Mouse (Mus musculus): Measurements from ENCODE around the gene Mmd2. TPM values are rescaled to one million over a fixed set of nuclear protein-coding genes. Genes with fewer than 3 reads are reported as not detected.

Mmd2 gene
- polyA plus RNA-seq, 1 experiment from 2014 or later: 59.2 TPM

DNA sequence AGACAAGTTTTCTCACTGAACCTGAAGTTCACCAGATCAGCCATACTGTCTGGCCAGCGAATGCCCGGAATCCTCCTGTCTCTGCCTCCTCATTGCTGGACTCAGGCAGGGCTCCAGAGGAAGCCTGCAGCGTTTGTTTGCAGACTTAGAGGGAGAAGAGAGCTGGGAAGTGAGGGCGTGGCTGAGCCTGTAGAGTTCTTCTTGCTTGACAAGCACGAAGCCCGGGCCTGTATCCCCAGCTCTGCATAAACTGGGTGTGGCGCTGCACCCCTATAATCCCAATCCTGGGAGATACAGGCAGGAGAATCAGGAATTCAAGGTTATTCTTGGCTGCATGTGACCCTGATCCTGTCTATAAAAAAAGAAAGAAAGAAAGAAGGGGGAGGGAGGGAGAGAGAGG lies 48.3 kb downstream of the Mmd2 start:
- Histone ChIP-seq H3K27ac (replicated peaks) (no peak overlapping the region), H3K4me2 (no peak overlapping the region), H3K9me3 (replicated peaks) (no peaks in the 10 kb centered on the region), H3K36me3 (no peaks in the 10 kb centered on the region), H3K4me1 (no peaks in the 10 kb centered on the region), H3K9ac (replicated peaks) (no peak overlapping the region), H3K27me3 (replicated peaks) (no peaks in the 10 kb centered on the region), H3K4me3 (replicated peaks) (no peak overlapping the region)
- no peak for ATAC-seq (ENCODE audit: low FRiP score)
- 57% methylated on average over 7 of the region's 7 CpGs for WGBS

DNA sequence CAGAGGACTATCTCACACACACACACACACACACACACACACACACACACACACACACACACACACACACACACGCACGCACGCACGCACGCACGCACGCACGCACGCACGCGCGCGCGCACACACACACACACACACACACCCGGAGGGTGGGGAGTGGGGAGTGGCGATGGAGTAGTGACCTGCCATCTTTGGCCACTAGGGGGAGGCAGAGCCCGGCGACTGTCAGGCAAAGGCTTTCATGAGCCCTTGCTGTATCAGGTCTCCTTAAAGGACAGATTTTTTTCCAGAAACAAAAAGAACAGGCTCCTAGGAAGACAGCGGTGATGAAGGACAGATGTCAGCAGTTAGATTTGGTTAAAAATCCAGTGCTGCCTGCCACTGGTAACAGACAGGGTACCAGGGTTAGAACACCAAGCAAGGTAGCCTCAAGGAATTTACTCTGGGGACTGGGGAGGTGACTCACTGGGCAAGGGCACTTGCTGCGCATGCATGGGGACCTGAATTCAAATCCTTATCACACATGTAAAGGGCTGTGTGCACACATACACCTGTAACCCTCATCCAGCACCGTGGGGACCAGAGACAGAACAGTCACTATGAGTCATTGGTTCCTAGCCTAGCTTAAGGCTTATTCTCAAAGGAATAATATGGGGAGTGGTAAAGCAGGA lies 51.1 kb downstream of the Mmd2 start:
- WGBS: 34% methylated on average over 14 of the region's 21 CpGs
- peak; percentile 80 for ATAC-seq (ENCODE audit: low FRiP score)
- peak overlapping the region; percentile 31; the same call in 1 of the 2 replicates for H3K4me2 ChIP-seq

DNA sequence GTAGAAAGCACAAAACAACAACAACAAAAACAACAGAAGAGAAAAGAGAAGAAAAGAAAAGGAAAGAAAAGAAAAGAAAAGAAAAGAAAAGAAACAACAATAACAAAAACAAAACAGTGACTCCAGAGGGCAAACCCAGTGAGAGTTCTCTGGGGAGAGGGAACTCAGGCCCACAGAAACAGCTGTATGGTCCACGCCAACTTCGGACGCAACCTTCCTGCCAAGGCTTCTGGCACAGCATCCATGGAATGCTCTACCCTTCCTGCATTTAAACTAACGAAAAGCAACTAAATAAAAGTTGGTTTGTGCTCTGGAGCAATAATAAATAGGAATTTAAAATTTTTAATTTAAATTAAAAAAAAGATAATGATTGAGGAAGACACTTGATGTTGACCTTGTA lies 51.9 kb downstream of the Mmd2 start:
- no peak overlapping the region for H3K4me3 ChIP-seq (replicated peaks)
- H3K4me1 ChIP-seq: no peaks in the 10 kb centered on the region
- 94% methylated on average over 4 of the region's 4 CpGs for WGBS
- no peaks in the 10 kb centered on the region for H3K9me3 ChIP-seq (replicated peaks)
- no peak overlapping the region for H3K9ac ChIP-seq (replicated peaks)
- H3K27ac ChIP-seq (replicated peaks): no peak overlapping the region
- H3K4me2 ChIP-seq: no peak overlapping the region
- H3K36me3 ChIP-seq: no peaks in the 10 kb centered on the region
- no peaks in the 10 kb centered on the region for H3K27me3 ChIP-seq (replicated peaks)
- ATAC-seq (ENCODE audit: low FRiP score): no peak

More for the DNA sequence above, 51.1 kb downstream of the Mmd2 start:
- H3K27me3 ChIP-seq (replicated peaks): no peaks in the 10 kb centered on the region
- no peaks in the 10 kb centered on the region for H3K36me3 ChIP-seq
- peak overlapping the region; percentile 28; the same call in 1 of the 2 replicates for H3K27ac ChIP-seq (replicated peaks)
- H3K4me1 ChIP-seq: no peaks in the 10 kb centered on the region
- H3K9me3 ChIP-seq (replicated peaks): no peaks in the 10 kb centered on the region
- H3K9ac ChIP-seq (replicated peaks): no peak overlapping the region
- no peak overlapping the region for H3K4me3 ChIP-seq (replicated peaks)

DNA sequence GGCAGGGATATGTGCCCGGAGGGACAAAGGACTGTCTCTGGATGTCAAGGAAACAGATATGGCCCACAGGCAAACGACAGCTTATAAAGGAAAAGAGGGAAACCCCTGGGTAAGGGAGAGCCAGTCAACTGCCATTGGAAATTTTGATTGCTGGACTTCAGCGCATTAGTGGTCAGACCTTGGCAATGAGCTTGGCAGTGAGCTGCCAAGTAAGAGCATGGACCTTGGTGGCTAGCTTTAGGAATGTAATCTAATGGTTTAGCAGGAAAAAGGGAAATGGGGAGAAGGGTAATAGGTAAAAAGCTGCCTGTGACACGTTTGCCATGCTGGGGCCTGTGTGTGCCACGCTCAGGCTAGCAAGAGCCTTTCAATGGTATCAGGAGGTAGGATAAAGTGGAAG lies 52.7 kb downstream of the Mmd2 start:
- Histone ChIP-seq H3K27me3 (replicated peaks) (no peaks in the 10 kb centered on the region), H3K4me2 (no peak overlapping the region), H3K36me3 (no peaks in the 10 kb centered on the region), H3K4me1 (no peaks in the 10 kb centered on the region), H3K4me3 (replicated peaks) (no peak overlapping the region), H3K27ac (replicated peaks) (no peak overlapping the region), H3K9me3 (replicated peaks) (no peaks in the 10 kb centered on the region), H3K9ac (replicated peaks) (no peak overlapping the region)
- no peak for ATAC-seq (ENCODE audit: low FRiP score)
- 84% methylated on average over 5 of the region's 5 CpGs for WGBS

DNA sequence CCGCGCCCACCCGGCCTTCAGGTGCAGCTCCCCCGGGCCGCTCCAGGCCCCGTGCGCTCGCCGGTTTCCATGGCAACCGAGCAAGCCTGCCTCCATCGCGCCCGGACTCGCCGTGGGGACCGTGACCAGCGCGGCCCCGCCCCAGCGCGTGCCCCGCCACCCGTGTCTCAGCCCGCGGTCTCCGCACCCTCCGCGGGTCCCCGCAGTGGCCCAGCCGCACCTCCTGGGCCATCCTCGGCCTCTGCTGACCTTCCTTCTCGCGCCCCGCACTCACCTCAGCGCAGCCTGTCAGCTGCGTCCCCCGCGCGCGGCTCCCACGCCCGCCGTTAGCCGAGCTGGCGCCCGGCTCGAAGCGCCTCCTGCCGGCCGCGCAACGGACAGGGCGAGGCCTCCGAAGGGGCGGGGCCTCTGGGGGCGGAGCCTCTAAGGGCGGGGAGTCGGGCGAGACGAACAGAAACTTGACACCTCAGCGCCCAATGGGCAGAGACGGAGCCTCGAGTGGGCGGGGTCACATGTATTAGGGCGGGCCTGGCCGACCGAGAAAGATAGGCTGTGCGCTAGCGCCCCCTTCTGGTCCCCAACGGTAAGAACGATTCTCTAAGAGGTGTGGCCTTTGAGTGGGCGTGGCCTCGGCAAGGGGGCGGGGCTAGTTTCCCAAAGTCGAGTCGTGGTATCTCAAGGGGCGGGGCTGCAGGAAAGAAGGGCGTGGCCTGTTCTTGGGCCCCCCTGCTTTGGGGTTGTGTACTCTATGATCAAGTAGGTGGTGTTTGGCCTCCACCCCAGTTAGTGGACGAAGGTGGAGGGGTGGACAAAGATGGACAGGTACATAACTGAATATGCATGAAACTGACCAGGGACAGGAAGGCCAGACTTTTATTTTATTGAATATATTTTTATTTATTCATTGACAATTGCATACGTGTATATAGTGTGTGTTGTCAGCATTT lies 57.6 kb downstream of the Mmd2 start, which contains the start of gene Radil:
Gene Radil (minus strand): TSS at position 393 of the 947 bp plus-strand sequence.
- peak; percentile 96 for ATAC-seq (ENCODE audit: low FRiP score)
- H3K4me2 ChIP-seq: peak within 1 kb of the TSS; percentile 97
- 2% methylated on average over 75 of the region's 80 CpGs for WGBS
- H3K4me1 ChIP-seq: peaks cover 22% of the 10 kb centered on the region
- H3K9me3 ChIP-seq (replicated peaks): no peaks in the 10 kb centered on the region
- peak within 1 kb of the TSS; percentile 71 for H3K9ac ChIP-seq (replicated peaks)
- H3K4me3 ChIP-seq (replicated peaks): peak within 1 kb of the TSS; percentile 83
- H3K36me3 ChIP-seq: no peaks in the 10 kb centered on the region
- no peaks in the 10 kb centered on the region for H3K27me3 ChIP-seq (replicated peaks)
- peak within 1 kb of the TSS; percentile 78 for H3K27ac ChIP-seq (replicated peaks)

DNA sequence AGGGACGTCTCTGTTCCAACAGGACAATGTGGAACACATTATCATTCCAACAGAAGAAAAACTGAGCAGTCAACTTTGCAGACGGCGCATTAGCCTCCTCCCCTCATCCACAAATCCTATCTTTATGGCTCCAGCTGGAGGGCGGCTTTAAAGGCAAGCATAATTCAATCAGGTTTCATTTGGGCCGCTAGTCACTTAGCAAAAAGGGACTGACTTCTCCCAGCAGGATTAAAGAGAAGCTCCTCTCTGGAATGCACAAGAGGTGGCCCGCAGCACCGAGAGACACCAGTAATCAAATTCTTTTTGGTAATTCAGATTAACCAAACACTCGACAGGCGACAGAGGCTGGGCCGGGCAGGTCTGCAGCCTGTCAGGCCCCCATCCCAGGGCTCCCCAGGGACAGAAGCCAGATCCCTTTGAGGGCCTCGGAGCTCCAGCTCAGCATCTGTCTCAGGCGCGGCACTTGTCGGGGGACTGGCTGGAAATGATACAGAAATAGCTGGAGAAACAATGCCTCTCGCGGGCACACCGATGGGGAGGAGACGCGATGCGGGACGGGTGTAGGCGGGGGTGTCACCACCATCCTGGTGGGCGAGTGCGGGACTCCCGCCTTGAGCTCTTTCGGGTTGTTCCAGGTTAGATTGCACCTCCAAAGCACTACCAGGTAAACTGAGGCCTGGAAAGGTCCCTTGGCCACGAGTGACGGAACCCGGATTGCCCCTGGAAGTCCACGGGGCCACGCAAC lies 58.5 kb downstream of the Mmd2 start:
- WGBS: 2% methylated on average over 31 of the region's 31 CpGs

DNA sequence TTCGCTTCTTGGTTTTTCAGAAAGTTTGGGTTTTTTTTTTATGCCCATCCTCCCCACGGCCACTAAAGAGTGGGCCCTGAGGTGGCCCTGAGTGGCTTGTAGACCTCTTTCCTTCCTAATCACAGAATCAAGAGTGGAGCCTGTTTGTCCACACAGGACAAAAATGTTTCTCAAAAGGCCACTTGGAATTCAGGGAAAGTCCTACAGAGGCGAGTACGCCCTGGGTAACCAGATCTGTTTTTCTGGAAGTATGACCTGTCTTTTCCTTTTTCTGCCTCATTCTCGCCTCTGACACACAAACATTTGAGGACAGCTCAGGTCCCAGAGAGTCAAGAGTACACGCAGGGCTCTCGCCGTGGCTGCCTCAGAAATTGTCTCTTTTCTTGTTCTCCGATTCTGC lies 59.2 kb downstream of the Mmd2 start:
- H3K27ac ChIP-seq (replicated peaks): no peak overlapping the region
- peak overlapping the region; percentile 83 for H3K4me3 ChIP-seq (replicated peaks)
- H3K9ac ChIP-seq (replicated peaks): no peak overlapping the region
- H3K4me1 ChIP-seq: peaks cover 22% of the 10 kb centered on the region
- H3K4me2 ChIP-seq: peak overlapping the region; percentile 97
- no peaks in the 10 kb centered on the region for H3K27me3 ChIP-seq (replicated peaks)
- 31% methylated on average over 9 of the region's 9 CpGs for WGBS
- H3K9me3 ChIP-seq (replicated peaks): no peaks in the 10 kb centered on the region
- ATAC-seq (ENCODE audit: low FRiP score): no peak
- H3K36me3 ChIP-seq: no peaks in the 10 kb centered on the region

More for the DNA sequence above, 58.5 kb downstream of the Mmd2 start:
- Histone ChIP-seq H3K27me3 (replicated peaks) (no peaks in the 10 kb centered on the region), H3K36me3 (no peaks in the 10 kb centered on the region), H3K27ac (replicated peaks) (peak overlapping the region; percentile 78), H3K9ac (replicated peaks) (peak overlapping the region; percentile 71), H3K4me1 (peaks cover 22% of the 10 kb centered on the region), H3K4me2 (peak overlapping the region; percentile 97), H3K9me3 (replicated peaks) (no peaks in the 10 kb centered on the region), H3K4me3 (replicated peaks) (peak overlapping the region; percentile 83)
- ATAC-seq (ENCODE audit: low FRiP score): peak; percentile 28

DNA sequence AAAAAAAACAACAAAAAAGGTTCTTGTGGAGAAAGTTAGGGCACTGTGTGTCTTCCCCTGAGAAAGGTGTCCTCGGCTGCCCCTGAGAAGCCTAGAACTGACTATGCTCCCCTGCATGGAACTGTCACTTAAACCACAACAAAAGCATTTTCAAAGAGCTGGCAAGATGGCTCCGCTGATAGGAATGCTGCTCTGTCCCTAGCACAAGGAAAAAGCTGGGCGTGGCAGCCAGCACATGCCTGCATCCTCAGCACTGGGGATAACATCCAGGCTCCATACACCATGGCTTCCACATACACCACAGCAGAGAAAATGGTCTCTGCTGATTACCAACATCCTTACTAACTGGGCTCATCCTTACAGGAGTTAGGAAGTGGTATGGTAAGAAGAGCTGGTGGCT lies 61.5 kb downstream of the Mmd2 start:
- H3K27ac ChIP-seq (replicated peaks): no peak overlapping the region
- no peak for ATAC-seq (ENCODE audit: low FRiP score)
- peaks cover 22% of the 10 kb centered on the region for H3K4me1 ChIP-seq
- H3K4me3 ChIP-seq (replicated peaks): no peak overlapping the region
- WGBS: 90% methylated on average over 3 of the region's 3 CpGs
- H3K27me3 ChIP-seq (replicated peaks): no peaks in the 10 kb centered on the region
- no peak overlapping the region for H3K9ac ChIP-seq (replicated peaks)
- H3K4me2 ChIP-seq: no peak overlapping the region
- no peaks in the 10 kb centered on the region; the same call in 1 of the 2 replicates for H3K36me3 ChIP-seq
- no peaks in the 10 kb centered on the region for H3K9me3 ChIP-seq (replicated peaks)

DNA sequence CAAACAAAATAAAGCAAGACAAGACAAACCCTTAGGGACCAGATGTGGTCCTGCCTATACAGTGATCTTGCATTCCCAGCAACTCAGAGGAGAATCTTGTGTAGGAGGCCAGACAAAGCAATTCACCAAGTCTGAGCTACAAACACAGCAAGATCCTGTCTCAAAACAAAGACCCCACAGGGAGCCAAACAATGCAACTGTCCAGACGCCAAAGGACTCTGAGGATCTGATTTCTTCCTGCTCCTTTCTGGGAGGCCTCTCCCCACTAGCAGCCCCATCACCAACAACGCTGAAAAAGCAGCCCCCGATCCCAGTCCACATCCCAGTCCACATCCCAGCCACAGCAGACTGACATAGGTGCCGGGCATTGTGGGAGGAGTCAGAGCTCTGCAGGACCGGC lies 62.3 kb downstream of the Mmd2 start:
- WGBS: 3% methylated on average over 5 of the region's 5 CpGs
- ATAC-seq (ENCODE audit: low FRiP score): no peak

DNA sequence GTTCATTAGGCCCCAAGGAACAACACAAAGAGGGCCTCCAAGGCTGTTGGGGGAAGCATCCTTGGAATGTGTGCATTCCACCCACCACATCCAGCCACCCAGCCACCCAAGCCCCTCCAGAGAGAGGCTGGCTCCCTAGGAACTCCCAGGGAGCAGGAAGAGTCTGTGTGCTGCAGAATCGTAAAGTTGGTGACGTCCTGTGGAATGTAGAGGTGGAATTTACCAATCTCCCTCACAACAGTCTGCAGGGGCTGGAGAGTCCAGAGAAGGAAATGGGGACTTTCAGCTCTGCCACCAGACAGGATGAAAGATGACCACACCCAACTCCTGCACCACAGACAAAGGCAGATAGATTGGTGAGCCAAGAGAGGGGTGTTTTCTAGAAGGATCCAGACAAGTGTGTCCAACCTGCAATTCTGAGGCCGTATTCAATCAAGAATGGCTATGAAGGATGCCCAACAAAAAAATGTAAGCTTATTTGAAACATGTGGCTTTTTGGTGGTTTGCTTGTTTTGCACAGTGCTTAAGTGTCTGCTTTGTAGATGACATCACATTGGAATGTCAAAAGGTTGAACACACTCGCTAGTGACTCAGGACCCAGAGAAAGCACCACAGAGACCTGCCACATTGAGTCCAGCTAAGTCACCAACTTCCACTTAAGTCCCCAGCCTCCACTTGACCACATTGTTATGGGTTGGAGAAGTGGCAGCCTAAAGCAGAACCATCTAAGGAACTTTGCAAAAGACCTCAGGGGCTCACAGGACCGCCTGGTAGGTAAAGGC lies 63.4 kb downstream of the Mmd2 start:
- no peaks in the 10 kb centered on the region for H3K27me3 ChIP-seq (replicated peaks)
- no peak overlapping the region for H3K9ac ChIP-seq (replicated peaks)
- H3K9me3 ChIP-seq (replicated peaks): no peaks in the 10 kb centered on the region
- H3K36me3 ChIP-seq: peaks cover 4% of the 10 kb centered on the region; the same call in 1 of the 2 replicates
- H3K4me3 ChIP-seq (replicated peaks): no peak overlapping the region
- WGBS: 79% methylated on average over 5 of the region's 5 CpGs
- no peak for ATAC-seq (ENCODE audit: low FRiP score)
- no peak overlapping the region for H3K27ac ChIP-seq (replicated peaks)
- H3K4me1 ChIP-seq: peaks cover 18% of the 10 kb centered on the region
- no peak overlapping the region for H3K4me2 ChIP-seq

More for the DNA sequence above, 62.3 kb downstream of the Mmd2 start:
- peaks cover 22% of the 10 kb centered on the region for H3K4me1 ChIP-seq
- no peak overlapping the region for H3K9ac ChIP-seq (replicated peaks)
- H3K4me3 ChIP-seq (replicated peaks): no peak overlapping the region
- H3K27ac ChIP-seq (replicated peaks): no peak overlapping the region
- H3K4me2 ChIP-seq: no peak overlapping the region
- H3K9me3 ChIP-seq (replicated peaks): no peaks in the 10 kb centered on the region
- H3K36me3 ChIP-seq: peaks cover 2% of the 10 kb centered on the region; the same call in 1 of the 2 replicates
- no peaks in the 10 kb centered on the region for H3K27me3 ChIP-seq (replicated peaks)

DNA sequence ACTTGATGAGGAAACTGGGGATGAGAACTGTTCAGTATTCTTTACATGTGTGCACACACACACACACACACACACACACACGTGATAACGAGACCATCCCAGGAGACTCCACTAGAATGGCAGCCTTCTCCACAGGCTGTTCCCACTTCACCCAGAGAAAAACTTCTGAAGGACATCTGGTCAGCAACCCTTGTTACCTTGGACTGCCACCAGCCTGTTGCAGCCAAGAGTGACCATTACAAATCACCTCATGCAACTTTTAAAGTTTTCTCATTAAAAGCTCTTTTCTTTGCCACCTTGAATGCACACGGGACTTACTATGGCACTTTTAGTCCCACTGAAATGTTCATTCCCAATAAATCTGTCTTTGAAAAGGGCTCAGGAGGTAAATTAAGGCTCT lies 71.3 kb downstream of the Mmd2 start:
- no peaks in the 10 kb centered on the region for H3K27me3 ChIP-seq (replicated peaks)
- no peak for ATAC-seq (ENCODE audit: low FRiP score)
- H3K36me3 ChIP-seq: 0 out of 2 replicates have a peak, but pooled peaks cover 7% of the 10 kb centered on the region
- H3K4me2 ChIP-seq: no peak overlapping the region
- WGBS: 74% methylated on average over 3 of the region's 3 CpGs
- no peak overlapping the region for H3K27ac ChIP-seq (replicated peaks)
- no peak overlapping the region for H3K4me3 ChIP-seq (replicated peaks)
- no peaks in the 10 kb centered on the region for H3K9me3 ChIP-seq (replicated peaks)
- H3K4me1 ChIP-seq: no peaks in the 10 kb centered on the region
- H3K9ac ChIP-seq (replicated peaks): no peak overlapping the region
